Mouse (Mus musculus) CH12F3 (cell line): ENCODE measurements around the gene Cacna1h.

Experiments used
- in situ Hi-C: fragments of 300-500 bp; cut with MboI; formaldehyde crosslinking; loops from 2 replicates; pipeline ENCODE4 v1.14.3; 2020; ENCODE audit warnings: low sequenced_read_pairs

The Cacna1h gene

GRCm38 (mm10) chr17:25433617-25434606, at the start of gene Cacna1h:
Gene Cacna1h (minus strand): TSS chr17:25433783.
- in situ Hi-C loops = no loop called here

- in situ Hi-C loops = no loop called here
These were observed 48.5 kb upstream of the Cacna1h start for GRCm38 (mm10) chr17:25482092-25482491.

- in situ Hi-C loops = no loop called here
These were observed 47.2 kb upstream of the Cacna1h start for GRCm38 (mm10) chr17:25480820-25481219.

- in situ Hi-C loops = no loop called here
These were observed 46.6 kb upstream of the Cacna1h start for GRCm38 (mm10) chr17:25480152-25480551.

- in situ Hi-C loops = loop anchor here (10.0 kb wide), 1 partner anchor 219 kb away; no protein-coding TSS in a partner anchor
These were observed 42.6 kb upstream of the Cacna1h start for GRCm38 (mm10) chr17:25475946-25476744.

- in situ Hi-C loops = loop anchor here (10.0 kb wide), 1 partner anchor 220 kb away; no protein-coding TSS in a partner anchor
These were observed 40.9 kb upstream of the Cacna1h start for GRCm38 (mm10) chr17:25474330-25475077.

- in situ Hi-C loops = loop anchor here (10.0 kb wide), 1 partner anchor 223 kb away; no protein-coding TSS in a partner anchor
These were observed 38.5 kb upstream of the Cacna1h start for GRCm38 (mm10) chr17:25472044-25472443.

GRCm38 (mm10) chr17:25471418-25471817, 37.8 kb upstream of the Cacna1h start:
- in situ Hi-C loops = loop anchor here (10.0 kb wide), 1 partner anchor 223 kb away; no protein-coding TSS in a partner anchor

- in situ Hi-C loops = loop anchor here (5.0 to 10.0 kb wide), 2 partner anchors 67 to 225 kb away; no protein-coding TSS in a partner anchor
These were observed 36.2 kb upstream of the Cacna1h start for GRCm38 (mm10) chr17:25469798-25470197.

- in situ Hi-C loops = loop anchor here (5.0 kb wide), 1 partner anchor 66 kb away; no protein-coding TSS in a partner anchor
These were observed 34.7 kb upstream of the Cacna1h start for GRCm38 (mm10) chr17:25468301-25468700.

- in situ Hi-C loops = loop anchor here (5.0 kb wide), 1 partner anchor 65 kb away; no protein-coding TSS in a partner anchor
These were observed 34.2 kb upstream of the Cacna1h start for GRCm38 (mm10) chr17:25467781-25468180.

- in situ Hi-C loops = loop anchor here (5.0 kb wide), 1 partner anchor 64 kb away; no protein-coding TSS in a partner anchor
These were observed 32.7 kb upstream of the Cacna1h start for GRCm38 (mm10) chr17:25466257-25466656.

GRCm38 (mm10) chr17:25464091-25464490, 30.5 kb upstream of the Cacna1h start:
- in situ Hi-C loops = no loop called here

- in situ Hi-C loops = no loop called here
These were observed 29.9 kb upstream of the Cacna1h start for GRCm38 (mm10) chr17:25463326-25463945.

GRCm38 (mm10) chr17:25462236-25462875, 28.8 kb upstream of the Cacna1h start:
- in situ Hi-C loops = no loop called here

GRCm38 (mm10) chr17:25456540-25456939, 23.0 kb upstream of the Cacna1h start:
- in situ Hi-C loops = no loop called here

- in situ Hi-C loops = no loop called here
These were observed 20.7 kb upstream of the Cacna1h start, which contains the start of gene Tekt4 for GRCm38 (mm10) chr17:25454272-25454671. Gene Tekt4 (plus strand): TSS chr17:25454615.

- in situ Hi-C loops = no loop called here
These were observed 18.8 kb upstream of the Cacna1h start for GRCm38 (mm10) chr17:25452246-25452965.
